Mouse (Mus musculus): ENCODE results near the gene Dnaaf2. TPM values are rescaled to one million over a fixed set of nuclear protein-coding genes. Genes with fewer than 3 reads are reported as not detected.
A peak's percentile ranks its signal among the peaks of the same experiment; 100 is the strongest.
"Not testable (repeated sequence)": the region's sequence is repeated elsewhere in the genome, so short reads cannot be mapped to it uniquely, and the experiment has no call there.

The Dnaaf2 gene
- total RNA-seq, 2 experiments from 2014 or later, result 1.7 to 2.1 TPM

DNA sequence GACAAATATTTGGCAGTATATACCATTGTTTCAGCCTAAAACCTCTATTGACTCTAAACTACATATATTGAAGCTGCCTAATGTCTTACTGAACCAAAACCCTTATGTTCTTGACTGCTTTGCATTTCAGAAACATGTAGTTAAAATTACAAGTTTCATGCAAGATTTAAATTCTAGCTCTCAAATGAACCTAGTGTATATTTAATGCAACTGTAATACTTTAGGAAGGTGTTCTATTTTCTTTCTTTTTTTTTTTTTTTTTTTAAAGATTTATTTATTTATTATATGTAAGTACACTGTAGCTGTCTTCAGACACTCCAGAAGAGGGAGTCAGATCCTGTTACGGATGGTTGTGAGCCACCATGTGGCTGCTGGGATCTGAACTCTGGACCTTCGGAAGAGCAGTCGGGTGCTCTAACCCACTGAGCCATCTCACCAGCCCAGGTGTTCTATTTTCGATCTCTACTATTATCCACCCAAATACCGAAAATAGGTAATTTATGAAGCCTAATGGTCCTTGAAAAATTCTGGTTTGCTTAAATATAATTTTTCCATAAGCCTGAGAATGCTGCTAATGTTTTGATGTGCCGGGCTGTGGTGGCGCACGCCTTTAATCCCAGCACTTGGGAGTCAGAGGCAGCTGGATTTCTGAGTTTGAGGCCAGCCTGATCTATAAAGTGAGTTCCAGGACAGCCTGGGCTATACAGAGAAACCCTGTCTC lies 31.2 kb downstream of the Dnaaf2 start:
- not testable (repeated sequence) for DNase-seq

DNA sequence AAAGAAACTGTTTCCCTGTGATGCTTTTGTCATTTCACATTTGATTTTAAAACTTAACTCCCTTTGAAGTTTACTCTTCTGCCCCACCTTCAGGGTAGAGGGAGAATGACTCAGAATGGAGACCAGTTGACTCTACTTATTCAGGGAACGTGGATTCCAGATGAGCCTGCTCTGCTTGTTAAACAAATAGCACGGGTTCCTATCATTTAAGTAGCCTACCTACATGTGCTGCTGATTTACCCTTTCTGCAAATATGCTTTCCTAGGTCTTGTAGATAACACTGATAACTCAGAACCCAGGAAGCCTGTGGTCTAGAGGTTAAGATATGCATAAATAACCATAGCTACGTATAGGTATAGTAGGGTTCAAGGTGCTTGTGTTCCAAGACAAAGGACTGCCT lies 33.3 kb downstream of the Dnaaf2 start:
- DNase-seq, result no peak

DNA sequence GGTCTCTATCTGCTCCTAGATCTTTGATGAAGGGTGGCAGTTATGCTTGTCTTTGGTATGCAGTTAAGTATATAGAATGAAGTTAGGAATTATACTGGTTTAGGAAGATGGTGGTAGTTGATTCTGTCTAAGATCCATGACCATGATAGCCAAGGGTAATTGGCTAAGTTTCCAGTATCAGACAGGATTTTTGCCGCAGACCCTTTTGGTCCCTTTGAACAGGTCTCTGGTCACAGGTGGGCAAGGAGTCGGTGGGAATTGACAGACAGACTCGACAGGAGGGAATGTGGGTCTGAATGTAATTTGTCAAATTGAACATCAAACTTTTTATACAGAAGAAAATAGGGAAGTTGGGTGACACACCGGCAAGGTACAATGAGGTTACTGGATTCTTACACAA lies 34.6 kb downstream of the Dnaaf2 start:
- DNase-seq, result not testable (repeated sequence)

GRCm38 (mm10) chr12:69160677-69161076 lies 37.6 kb downstream of the Dnaaf2 start:
- not testable (repeated sequence) for DNase-seq

DNA sequence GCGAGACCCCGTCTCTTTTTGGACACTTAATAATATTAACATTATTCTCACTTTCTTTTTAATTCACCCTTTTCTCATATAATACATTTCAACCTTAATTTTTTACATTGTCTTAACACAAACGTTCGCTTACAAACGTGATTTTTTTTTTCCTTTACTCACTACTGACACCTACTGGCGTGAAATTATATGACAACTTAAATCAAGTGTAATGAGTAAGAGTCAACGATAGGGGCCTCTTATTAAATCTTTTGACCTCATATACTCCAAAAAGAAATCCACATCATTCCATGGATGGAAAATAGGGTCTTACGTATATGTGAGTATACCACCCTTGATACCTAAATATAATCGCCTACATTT lies 38.7 kb downstream of the Dnaaf2 start:
- no peak for DNase-seq

DNA sequence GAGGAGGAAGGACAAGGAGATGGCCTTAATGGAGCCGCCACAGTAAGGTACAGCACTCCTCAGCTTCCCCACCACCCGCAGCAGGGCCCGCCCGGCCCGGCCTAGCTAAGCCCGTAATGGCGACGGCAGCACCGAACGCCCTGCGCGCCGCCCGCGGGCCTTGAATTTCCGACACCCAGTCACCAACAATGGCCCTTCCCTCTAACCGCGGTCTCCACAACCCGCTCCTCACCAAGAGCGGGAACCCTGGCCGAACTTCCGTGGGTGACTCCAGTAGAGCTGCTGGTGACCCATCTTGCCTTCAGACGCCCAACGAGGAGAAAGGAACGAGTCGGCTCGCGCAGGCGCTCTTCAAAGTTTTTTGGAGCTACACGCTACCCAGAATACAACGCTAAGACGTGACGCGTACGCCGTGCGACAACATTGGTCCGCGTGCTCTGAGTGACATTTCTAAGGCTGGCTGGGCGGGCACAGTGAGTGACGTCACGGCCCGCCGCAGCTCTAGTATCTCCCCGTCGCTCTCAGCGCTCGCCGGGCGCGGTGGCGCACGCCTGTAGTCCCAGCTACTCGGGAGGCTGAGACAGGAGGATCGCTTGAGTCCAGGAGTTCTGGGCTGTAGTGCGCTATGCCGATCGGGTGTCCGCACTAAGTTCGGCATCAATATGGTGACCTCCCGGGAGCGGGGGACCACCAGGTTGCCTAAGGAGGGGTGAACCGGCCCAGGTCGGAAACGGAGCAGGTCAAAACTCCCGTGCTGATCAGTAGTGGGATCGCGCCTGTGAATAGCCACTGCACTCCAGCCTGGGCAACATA lies 39.3 kb downstream of the Dnaaf2 start, which contains the start of gene Rps29:
Gene Rps29, minus strand, starts transcription at position 422 of the 813 bp plus-strand sequence.
- DNase-seq, result peak; percentile 97

GRCm38 (mm10) chr12:69158366-69158764 lies 39.9 kb downstream of the Dnaaf2 start:
- no peak for DNase-seq

DNA sequence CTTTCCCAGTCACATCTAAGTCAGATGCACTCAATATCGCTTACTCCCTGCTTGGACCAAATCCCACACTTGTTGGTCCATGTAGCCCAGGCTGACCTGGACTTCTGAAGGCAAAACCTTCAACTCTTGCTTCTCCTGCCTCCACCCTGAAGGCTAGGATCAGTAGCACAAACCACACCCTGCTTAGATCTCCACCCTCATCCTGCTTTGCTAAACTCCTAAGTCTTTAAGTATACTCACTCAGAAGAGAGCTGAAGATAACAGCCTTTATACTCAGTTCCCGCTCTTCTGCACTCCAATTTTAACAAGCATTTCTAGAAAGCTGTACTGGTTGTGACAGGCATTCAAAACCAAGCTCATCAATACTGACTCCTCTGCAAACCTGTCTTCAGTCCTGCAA lies 41.1 kb downstream of the Dnaaf2 start:
- no peak for DNase-seq

DNA sequence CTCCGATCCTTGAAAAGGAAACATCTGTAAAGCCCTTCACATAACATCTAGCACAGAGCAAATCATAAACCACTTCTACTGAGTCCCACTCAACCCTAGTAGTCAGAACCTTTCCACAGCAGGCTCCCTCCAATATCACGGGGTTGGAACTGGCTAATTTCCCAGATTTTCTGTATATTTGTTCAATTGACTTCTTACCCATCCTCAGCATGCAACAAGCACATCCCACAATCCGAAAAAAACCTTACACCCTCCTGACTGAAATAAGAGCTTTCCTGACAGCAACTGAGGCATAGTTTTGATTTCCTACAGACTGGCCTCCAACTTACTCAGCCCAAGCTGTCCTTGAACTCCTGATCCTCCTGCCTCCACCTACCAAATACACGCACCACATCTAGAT lies 41.8 kb downstream of the Dnaaf2 start:
- no peak for DNase-seq

GRCm38 (mm10) chr12:69155923-69156322 lies 42.3 kb downstream of the Dnaaf2 start:
- no peak for DNase-seq

- DNase-seq, result no peak
These were observed 48.2 kb downstream of the Dnaaf2 start for GRCm38 (mm10) chr12:69150049-69150448.

GRCm38 (mm10) chr12:69147166-69147735 lies 51.0 kb downstream of the Dnaaf2 start:
- no peak for DNase-seq

- DNase-seq, result no peak
These were observed 54.8 kb downstream of the Dnaaf2 start for GRCm38 (mm10) chr12:69143460-69143859.

GRCm38 (mm10) chr12:69139841-69140240 lies 58.4 kb downstream of the Dnaaf2 start:
- DNase-seq, result no peak

GRCm38 (mm10) chr12:69139201-69139600 lies 59.0 kb downstream of the Dnaaf2 start:
- DNase-seq, result no peak

Small RNA genes lying within 50 kb of the gene (microRNA-seq; reads per million reads assigned to microRNA genes)
- not detected for gene Gm47287
- not detected for gene Gm47295

Other genes starting within 250 kb of the Dnaaf2 start
- gene Rps29, start 39.2 kb downstream of the Dnaaf2 start, total RNA-seq (2021), result 1,000 to 10,000 TPM; 1,821 to 1,838 TPM
- gene Lrr1, start 29.6 kb downstream of the Dnaaf2 start, total RNA-seq (2021), result 1 to 10 TPM; 1.9 TPM
- gene Rpl36al, start 14.3 kb downstream of the Dnaaf2 start, total RNA-seq (2021), result 100 to 1,000 TPM; 453 to 493 TPM
- 10 to 100 TPM; 41.5 to 49.4 TPM for gene Mgat2, start 14.3 kb downstream of the Dnaaf2 start, total RNA-seq (2021)
- gene Gm49383, start 1.3 kb downstream of the Dnaaf2 start, total RNA-seq (2021), result 1 to 10 TPM; 5.5 to 6.0 TPM
- 1 to 10 TPM; 3.7 to 3.9 TPM for gene Gm49384, start 5.8 kb upstream of the Dnaaf2 start, total RNA-seq (2021)
- 1 to 10 TPM; 6.0 to 8.6 TPM for gene Pole2, start 29.8 kb upstream of the Dnaaf2 start, total RNA-seq (2021)
- gene Klhdc1, start 42.7 kb upstream of the Dnaaf2 start, total RNA-seq (2021), result 10 to 100 TPM in 1 of 2 experiments, 1 to 10 TPM in 1; 5.8 to 10.5 TPM
- gene Klhdc2, start 98.3 kb upstream of the Dnaaf2 start, total RNA-seq (2021), result 10 to 100 TPM; 67.7 to 80.8 TPM
- 10 to 100 TPM; 33.9 to 39.0 TPM for gene Nemf, start 158.7 kb upstream of the Dnaaf2 start, total RNA-seq (2021)
- 100 to 1,000 TPM in 1 of 2 experiments, 10 to 100 TPM in 1; 94.9 to 116 TPM for gene Arf6, start 173.7 kb upstream of the Dnaaf2 start, total RNA-seq (2021)
- gene Gm9887, start 174.0 kb upstream of the Dnaaf2 start, total RNA-seq (2021), result under 1 TPM in 1 of 2 experiments, not detected in 1; 0.63 TPM